Mouse (Mus musculus) kidney, adult 2 months (tissue): Measurements from ENCODE around the gene Hps3.

Experiments used
- CTCF ChIP-seq: fragments of 200-500 bp; conservative IDR thresholded peaks from 2 replicates; pipeline ENCODE4 v1.5.1; 2011; ENCODE audit warnings: low read depth, mild to moderate bottlenecking, control low read depth, low read length, moderate library complexity, mixed read lengths; ENCODE audit not compliant: insufficient read depth, insufficient read length
- POLR2A ChIP-seq: fragments of 200-500 bp; IDR thresholded peaks from one replicate; pipeline ENCODE4 v1.6.1; 2011; ENCODE audit warnings: low read depth, low read length, control low read depth

GRCm38 (mm10) chr3:20007275-20007674 is 27.8 kb downstream of the Hps3 start:
- TF ChIP-seq POLR2A (no peak), CTCF (no peak)
